Mouse (Mus musculus): ENCODE measurements around the gene Ewsr1. TPM values are rescaled to one million over a fixed set of nuclear protein-coding genes. Genes with fewer than 3 reads are reported as not detected.

The Ewsr1 gene
- total RNA-seq, 2 experiments from 2014 or later, result 70.0 to 104 TPM

DNA sequence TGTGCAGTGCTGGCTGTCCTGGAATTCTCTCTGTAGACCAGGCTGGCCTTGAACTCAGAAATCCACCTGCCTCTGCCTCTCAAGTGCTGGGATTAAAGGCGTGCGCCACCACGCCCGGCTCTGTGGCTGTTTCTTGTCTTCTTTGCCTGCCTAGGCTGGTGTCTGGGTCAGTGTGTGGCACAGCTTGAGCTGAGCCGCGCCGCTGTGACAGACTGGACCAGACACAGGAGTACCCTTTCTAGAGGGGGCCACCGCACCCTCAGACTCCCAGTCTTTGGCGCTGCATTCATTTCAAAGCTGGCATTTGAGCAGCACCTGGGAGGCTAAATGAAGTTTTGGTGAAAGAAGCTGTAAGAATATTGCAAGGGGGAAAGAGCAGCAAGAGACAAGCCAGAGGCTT lies 40.3 kb downstream of the Ewsr1 start:
- DNase-seq, result no peak

DNA sequence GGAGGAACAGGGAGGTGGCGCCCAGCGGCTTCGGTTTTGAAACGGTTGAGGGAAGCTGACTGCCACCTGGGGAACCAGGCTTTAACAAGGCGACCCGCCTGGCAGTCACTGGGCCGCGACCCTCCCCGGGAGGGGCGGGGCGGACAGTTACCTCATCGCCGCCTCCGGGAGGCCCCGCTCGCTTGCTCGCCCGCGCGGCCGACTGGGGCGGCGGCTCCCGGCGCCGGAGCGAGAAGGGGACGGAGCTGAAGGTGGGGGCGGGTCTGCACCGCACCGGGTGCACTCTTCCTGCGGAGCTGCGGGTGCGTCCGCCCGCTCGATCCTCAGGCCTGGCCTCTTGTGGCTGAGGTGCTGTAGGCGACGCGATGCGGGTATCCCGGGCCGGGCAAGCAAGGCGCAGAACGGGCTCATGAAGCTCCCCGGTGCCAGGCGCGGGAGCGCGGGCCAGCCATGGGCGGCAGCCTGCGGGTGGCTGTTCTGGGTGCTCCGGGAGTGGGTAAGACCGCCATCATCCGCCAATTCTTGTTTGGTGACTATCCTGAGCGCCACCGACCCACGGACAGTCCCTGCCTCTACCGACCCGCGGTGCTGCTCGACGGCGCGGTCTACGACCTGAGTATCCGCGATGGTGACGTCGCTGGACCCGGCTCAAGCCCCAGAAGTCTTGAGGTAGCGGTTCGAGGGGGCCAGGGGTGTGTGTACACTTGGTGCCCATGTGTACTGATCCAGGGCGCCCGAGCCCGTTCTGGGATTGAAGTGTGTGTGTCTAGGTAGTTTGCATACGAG lies 41.0 kb downstream of the Ewsr1 start, which contains the start of gene Rasl10a:
Rasl10a (plus strand) TSS at position 273 of the 786 bp plus-strand sequence.
- DNase-seq, result peak; percentile 58 to 60

DNA sequence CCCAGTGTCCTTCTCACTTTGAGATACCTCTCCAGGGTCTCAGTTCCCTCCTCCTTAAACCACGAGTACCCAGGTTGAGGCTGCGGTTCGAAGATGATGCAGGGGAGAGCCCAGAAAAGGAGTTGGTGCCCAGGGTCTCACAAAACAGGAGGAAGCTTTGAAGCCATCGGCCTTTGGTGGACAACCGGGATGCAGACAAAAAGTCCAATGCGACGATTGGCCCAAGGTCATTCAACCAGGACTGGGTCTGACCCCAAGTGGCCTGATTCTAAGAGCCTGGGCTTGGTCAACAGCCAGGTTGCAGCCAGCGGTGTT lies 41.6 kb downstream of the Ewsr1 start:
- DNase-seq, result no peak

DNA sequence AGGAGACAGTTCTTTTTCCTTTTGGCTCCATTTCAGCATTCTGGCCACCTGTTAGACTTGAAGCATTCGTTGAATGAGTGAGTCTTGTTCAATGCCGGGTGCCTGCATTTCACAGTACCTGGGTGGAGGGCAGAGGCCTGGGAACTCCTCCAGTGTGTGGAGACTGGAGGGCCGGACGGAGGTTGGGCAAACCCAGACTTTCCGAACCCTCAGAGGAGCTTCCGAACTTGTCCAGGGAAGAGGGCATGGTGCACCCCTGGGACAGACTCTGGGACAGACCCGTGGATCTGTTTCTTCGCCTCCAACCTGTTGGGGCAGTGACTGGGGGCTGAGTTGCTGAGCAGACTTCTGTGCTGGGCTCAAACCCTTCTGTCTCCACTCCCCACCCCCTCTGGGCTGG lies 42.0 kb downstream of the Ewsr1 start:
- DNase-seq, result no peak

DNA sequence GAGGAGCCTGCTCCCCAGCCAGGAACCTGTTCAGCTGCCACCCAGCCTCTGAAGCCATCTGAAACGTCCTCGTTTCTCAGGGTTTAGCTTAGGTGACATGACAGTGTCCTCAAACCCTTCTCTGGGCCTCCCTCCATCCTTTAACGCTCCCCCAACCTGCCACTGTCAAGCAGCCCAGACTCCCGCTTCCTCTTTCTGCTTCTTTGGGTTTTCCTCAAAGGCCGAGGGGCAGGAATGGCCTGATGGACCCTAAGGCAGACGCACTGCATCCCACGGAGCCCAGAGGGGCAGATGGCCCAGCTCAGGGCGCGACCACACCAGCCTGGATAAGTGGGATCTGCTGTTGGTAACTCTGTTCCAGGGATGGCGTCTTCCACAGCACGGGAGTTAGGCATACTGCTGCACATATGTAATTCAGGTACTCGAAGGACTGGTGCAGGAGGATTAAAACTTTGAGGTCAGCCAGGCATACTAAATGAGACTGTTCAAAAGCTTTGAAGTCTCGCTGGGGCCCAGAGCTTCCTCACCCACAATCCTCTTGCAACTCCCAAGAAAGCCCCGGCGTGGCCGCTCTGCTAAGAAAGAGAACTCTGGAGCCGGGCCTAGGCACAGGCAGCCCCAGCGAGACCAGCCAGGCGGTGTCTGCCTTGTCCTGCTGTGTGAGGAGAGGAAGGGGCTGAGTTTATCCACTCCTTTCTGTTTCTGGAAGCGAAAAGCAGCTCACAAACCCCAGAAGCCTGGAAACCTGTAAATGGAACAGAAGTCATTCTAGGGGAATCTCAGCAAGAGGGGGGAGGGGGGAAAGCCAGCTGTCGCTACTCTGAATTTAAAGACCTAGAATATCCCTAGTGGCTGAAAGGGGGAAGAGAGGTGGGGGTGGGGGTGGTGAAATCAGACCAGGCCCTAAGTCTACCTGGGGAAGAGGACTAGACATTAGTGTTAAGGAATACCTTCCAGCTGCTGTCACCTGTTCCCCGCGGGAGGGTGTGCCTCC lies 42.8 kb downstream of the Ewsr1 start:
- DNase-seq, result no peak

DNA sequence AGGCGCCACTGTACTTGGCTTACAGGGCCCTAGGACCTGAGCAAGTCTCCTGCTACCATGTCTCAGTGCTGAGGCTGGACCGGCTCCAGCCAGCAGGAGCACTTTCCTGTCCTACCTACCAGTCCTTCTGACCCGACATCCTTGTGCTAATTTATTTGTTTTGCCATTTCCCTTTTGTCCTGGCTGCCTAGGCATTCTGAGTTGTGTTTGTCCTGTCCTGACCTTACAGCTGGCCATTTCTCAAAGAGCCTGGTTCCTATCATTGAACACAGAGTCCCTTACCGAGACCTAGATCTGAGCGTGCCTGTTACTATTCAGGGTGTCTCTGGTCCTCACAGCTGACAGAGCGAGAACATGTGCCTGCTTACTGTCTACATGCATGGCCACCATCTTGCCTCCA lies 44.2 kb downstream of the Ewsr1 start:
- peak; percentile 30 to 44 for DNase-seq

DNA sequence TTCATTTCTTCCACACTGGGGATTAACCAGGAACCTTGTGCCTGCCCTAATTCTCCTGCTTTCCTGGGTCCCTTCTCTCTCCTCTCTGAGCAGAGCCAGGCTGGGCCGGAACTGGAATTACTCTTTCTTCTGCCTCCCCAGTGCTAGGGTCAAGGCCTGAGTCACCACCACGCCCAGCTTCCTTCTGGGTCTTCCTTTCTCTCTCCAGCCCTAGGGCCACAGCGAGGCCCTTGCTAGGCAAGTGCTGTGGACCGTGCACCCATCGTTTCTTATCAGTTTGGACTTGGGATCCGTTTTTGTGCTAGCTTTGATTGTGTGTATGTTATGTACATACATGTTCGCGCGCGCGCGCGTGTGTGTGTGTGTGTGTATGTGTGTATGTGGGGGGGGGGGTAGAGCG lies 44.9 kb downstream of the Ewsr1 start:
- DNase-seq, result no peak

DNA sequence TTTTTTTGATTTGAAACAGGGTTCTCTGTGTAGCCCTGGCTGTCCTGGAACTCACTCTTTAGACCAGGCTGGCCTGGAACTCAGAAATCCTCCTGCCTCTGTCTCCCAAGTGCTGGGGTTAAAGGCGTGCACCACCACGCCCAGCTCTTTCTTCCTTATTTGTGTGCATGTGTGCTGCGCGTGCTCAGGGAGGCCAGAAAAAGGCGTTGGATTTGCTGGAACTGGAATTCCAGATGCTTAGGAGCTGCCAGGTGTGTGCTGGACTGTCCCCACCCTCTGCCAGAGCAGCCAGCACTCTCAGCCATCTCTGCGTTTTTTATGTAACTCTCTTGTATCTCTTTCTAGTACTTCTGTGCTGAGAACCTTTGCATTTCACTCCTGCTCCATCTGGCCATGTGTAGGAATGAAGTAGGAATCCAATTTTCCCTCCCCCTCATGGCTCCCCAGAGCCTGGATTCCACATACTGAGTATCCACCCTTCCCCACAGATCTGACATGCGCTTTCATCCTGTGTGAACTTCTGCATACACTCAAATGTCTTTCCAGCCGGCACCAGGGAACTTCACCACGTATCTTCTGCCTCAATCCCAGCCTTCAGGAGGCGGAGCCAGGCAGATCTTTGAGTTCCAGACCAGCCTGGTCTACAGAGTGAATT lies 46.7 kb downstream of the Ewsr1 start:
- DNase-seq, result no peak

DNA sequence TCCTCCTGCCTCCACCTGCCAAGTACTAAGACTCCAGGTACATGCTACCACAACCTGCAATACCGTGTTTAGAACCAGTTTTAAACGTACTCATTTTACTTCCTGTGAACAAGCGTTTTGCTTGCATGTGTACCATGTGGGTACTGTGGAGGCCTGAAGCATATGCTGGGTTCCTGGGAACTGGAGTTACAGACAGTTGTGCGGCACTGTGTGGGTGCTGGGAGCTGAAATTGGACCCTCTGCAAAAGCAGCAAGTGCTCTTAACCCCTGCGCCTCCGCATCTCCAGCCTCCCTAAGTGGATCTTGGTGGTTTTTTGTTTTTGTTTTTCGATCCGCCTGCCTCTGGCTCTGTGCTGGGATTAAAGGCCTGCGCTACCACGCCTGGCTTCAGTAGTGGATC lies 47.4 kb downstream of the Ewsr1 start:
- no peak for DNase-seq

DNA sequence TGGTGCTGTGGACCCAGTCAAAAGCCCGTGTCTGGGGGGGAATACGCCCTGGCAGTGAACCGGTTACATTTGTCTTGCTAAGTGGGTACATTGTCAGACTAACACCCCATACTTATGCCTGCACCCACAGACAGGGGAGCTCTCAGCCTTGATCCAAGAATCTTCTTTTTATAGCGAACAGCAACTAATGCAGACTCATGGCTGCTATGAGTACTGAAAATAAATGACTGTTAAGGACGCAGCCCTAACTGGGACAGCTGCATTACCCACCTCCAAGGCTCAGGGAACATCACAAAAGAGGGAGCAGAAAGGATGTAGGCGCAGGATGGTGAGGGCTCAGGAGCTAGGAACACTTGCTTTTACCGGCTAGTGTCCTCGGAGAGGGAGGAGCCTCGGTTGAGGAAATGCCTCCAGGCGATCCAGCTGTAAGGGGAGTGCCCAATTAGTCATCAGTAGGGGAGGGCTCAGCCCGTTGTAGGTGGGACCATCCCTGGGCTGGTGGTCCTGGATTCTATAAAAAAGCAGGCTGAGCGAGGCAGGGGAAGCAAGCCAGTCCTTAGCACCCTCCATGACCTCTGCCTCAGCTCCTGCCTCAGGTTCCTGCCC lies 52.6 kb downstream of the Ewsr1 start:
- DNase-seq, result no peak

DNA sequence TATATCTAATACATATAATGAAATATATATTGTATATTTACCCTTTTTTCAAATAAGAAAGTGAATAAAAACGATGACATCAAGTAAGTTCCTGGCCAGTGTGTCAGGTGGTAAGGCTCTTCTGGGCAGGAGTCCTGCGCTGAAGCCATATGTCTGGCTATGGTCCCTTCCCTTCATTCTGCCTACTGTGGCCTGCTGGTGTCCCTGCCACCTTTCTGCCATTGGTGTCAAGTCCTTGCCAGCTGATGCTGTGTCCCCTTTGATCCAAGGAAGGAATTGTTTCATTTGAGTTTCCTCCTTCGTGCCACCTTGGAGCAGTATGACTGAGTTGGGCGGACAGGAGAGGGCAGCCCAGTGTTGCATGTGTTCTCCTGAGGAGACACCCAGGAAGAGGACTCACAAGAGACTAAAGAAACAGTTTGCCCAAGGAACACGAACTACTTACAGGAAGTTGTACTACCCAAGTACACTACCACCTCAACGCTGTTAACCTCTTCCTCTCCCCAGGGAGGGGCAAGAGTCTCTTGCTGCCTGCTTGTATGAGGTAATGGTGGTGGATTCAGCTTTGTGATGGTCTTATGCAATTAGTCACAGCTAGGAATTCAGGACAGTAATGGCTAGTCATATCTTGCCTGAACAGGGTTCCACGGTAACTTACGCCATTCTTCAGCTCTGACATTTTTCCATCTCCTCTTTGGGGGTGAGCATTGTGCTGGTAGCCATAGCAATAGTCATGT lies 56.3 kb downstream of the Ewsr1 start:
- no peak for DNase-seq

DNA sequence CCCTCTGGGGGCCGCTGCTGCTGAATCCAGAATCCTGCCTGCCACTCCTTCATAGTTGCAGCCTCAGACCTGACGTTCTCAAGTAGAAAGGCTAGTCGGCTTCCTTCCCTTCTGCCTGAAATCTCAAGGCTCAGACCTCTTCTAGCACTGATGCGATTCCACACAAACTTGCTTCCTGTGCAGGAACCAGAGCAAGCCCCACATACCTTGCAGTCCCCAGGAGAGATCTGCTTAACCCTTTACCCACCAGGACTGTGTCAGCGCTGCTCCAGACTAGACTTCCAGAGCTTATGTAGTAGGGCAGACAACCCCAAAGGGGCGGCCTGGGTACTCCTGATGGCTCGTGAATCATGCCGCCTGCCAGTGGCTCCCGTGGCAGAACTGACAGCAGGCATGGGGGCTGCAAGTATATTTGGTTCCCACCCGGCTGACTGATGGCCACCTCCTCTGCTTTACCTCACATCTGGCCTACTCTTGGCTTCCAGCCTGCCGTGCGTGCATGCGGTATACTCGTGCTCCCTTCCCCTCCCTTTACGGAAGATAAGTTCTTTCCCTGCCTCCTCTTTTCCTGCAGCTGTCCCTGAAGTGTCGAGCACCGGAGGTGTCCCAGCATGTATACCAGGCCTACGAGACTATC lies 57.8 kb downstream of the Ewsr1 start:
- no peak for DNase-seq

DNA sequence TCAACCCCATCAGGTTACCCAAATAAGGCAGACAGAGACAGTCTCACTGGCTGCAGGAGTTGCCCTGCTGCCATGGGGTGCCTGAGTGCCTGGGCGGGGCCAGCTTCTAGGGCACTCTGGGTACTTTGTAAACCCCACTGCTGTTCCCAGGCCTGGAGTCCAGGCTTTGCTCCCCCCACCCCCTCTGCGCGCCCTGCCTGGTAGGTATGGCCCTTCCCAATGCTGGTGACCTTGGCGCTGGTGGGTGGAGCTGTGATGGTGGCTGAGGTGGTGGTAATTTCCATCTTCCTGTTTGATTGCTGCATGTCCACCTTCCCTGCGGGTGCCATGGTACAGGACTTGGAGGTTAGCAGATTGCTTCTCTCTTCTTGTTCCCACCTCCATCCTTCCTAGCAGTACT lies 58.5 kb downstream of the Ewsr1 start:
- DNase-seq, result no peak

DNA sequence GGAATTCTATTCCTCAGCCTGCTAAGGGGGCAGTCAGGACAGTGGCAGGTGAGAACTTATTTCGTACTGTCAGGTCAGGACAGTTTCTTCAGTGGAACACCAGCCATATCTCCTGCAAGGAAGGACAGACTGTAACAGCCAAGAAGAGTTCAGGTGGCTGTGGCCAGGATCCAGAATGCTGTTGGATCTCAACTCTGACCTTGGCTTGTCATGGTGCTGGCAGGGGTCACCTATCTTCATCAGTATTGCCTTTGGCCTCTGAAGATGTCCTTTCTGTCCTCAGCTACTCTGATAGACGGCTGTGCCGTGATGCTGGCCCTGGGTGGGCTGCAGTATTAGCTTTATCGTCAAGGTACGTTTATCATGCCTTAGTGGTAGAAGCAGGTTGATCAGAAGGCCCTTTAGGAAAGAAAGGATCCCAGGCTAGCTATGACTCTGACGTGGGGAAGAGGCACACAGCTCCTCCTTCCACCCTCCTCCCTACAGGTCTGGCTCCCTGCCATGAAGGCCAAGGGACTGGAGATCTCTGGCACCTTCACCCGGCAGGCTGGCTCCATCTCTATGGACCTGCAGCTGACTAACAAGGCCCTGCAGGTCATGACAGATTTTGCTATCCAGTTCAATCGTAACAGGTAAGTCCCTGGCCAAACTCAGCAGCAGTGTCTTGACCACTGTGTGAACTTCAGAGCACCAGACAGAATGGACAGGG lies 61.8 kb downstream of the Ewsr1 start:
- DNase-seq, result peak; percentile 54 to 65

DNA sequence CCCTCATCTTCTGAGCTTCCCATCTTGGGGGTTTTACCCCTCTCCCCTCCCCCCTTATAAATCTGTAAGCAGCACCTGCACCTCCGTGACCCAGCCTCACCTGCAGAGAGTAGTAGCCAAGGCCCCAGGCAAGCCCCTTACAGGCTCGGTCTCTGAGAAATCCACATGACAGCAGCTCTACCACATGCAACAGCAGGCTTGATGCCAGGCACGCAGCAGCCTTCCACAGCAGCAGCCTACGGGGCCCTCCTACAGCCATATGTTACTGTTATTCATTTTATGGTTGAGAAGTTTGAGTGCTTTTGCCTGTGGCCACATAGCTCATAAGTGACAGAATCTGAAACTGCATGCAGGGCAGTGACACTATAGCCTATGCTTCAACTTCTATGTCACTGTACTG lies 63.6 kb downstream of the Ewsr1 start:
- DNase-seq, result no peak

DNA sequence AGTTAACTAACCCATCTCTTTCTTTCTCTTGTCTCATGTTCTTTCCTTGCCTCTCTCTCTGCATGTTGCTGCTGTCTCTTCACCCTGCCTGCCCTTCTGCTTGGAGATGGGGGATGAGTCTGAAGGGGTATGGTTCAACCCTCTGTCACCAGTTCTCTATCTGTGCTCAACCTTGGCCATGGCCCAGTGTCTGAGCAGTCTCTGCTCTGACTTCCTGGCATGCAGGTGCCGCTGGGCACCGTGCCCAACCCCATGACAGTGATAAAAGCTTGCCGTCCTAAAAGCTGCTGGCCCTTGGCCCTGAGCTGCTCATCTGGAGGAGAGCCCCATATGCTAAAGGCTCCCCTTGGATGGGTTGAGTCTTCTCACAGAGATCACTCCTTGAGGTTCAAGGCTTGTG lies 65.9 kb downstream of the Ewsr1 start:
- peak; percentile 81 to 82 for DNase-seq

DNA sequence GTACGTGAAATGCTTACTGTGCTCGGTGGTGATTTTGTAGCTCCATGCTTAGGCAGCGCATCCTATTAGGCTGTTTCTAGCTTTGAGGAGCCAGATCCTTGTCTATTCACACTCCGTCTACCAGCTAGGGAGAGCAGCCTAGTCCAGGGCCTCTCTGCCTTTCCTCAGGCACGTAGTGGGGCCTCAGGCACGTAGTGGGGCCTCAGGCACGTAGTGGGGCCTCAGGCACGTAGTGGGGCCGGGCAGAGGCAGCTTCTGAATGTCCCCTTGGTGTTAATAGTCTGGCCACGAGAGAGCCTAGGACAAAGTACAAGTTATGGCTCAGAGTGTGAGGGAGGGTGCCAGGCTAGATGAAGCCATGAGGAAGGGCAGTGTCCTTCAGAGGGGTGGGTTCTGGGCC lies 66.4 kb downstream of the Ewsr1 start:
- DNase-seq, result no peak

DNA sequence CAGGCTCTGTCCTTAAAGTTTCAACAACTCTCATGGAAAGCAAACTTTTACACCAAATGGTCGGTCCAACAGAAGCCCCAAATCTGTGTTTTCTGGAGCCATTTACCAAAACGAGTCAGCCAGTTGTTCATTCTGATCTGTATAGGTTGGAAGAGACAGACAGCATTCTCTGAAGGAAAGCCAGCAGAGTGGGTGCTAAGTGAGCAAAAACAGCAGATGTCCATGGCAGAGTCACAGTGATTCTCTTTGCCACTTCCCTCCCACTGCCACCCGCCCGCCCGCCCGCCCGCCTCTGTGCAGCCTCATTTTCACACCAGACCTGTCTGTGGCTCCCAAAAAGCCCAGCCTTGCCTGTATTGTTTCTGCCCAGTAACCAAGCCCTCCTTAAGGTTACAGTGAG lies 70.8 kb downstream of the Ewsr1 start:
- DNase-seq, result no peak

DNA sequence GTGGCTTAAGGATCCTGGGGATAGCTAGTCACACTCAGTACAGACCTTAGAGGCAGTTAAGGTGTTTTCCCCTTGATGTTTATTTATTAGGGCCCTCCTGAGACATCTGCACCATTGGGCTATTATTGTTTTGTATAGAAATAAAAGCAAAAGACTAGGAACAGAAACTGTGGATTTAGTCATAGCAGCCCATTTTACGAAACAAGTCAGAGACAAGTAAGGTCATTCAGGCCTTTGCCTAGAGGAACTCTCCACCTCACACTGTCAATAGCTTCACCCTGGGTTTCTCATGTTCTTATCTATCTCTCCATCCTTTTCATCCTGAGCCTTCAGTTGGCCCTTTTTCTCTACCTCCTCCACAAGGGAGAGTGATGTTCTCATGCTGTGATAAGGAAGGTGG lies 74.0 kb downstream of the Ewsr1 start:
- DNase-seq, result no peak
